Mouse (Mus musculus): ENCODE data around the gene Wwox.

DNA sequence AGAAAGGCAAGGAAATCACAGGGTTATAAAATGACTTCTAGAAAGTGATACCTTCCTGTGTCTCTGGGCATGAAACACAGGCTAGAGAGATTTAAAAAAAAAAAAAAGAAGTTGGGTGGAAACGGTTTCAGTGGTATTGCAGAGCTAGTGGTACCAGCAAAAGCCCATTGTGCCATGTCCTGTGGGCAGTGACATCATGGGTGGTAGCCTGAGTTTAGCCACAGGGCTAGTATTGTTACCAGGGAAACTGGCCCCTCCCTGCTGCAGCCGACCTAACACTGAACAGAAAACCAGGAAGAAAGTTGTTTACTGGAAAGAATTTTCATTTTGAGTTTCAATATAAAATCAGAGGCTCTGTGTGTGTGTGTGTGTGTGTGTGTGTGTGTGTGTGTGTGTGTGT, 836.8 kb downstream of the Wwox start:
- TF ChIP-seq PAX5 (IDR thresholded peaks at IDR 0.05; ENCODE audit: low read length) (no peak), CTCF (conservative IDR thresholded peaks at IDR 0.05 in 1 of 2, IDR thresholded peaks at IDR 0.05 in 1 of 2; ENCODE audit: low read depth in 2 of 2, low read length in 2 of 2) (no peak), TCF12 (IDR thresholded peaks at IDR 0.05; ENCODE audit: low read depth, low read length) (no peak), MYC (IDR thresholded peaks at IDR 0.05; ENCODE audit: low read depth, low read length) (no peak)
